Mouse (Mus musculus): ENCODE data around the gene Anapc7.

The Anapc7 gene

GRCm38 (mm10) chr5:122421271-122422068 lies at the start of gene Anapc7:
Gene Anapc7 (plus strand): TSS chr5:122421693.
- no peak for DNase-seq (ENCODE audit: low spot score)

GRCm38 (mm10) chr5:122372192-122372769 lies 49.2 kb upstream of the Anapc7 start, which contains the start of gene Fam216a:
Gene Fam216a (minus strand): TSS chr5:122372364.
- peak; percentile 97 for DNase-seq (ENCODE audit: low spot score)

DNA sequence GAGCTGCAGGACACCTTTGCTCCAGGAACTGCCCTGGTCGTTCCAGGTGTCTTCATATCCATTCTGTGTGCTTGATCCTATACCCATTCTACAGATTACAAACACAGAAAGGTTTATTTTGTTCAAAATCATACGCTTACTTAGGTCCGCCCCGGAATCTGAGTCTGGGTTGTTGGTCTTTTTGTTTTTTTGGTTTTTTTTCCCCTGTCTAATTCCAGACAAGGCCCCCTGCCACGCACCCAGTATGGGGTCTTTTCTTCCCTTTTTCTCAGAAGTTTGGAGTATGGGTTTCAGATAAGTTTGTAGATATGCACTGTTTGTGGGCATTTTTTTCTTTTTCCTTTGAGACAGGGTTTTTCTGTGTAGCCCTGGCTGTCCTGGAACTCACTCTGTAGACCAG lies 48.6 kb upstream of the Anapc7 start:
- no peak for DNase-seq (ENCODE audit: low spot score)

DNA sequence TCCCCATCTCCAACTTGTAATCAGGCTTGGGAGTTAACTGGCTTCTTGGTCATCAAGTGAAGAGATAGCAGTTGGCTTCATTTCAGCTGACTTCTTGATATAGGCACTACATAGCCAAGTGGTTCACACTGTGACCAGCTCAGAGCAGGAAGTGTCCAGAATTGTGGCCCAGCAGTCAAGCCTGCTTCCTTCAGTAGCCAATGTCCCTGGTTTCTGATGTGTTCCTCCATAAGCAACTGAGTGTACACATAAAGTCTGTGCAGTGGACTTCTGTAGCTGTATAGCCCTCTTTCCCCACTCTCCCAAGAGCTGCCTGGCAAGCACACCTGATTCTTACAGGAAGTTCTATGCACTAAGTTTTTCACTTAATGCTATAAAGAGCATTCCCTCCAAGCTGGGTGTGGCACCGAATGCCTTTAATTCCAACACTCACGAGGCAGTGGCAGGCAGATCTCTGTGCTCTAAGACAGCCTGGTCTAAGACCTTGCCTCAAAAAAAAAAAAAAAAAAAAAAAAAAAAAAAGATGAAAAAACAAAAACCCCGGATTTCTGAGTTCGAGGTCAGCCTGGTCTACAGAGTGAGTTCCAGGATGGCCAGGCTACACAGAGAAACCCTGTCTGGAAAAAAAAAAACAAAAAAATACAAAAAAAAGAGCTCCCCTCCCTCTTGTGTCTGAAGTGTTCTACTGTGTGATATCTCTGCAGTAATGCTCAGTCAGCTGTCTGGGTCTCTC lies 44.2 kb upstream of the Anapc7 start:
- no peak for DNase-seq (ENCODE audit: low spot score)

DNA sequence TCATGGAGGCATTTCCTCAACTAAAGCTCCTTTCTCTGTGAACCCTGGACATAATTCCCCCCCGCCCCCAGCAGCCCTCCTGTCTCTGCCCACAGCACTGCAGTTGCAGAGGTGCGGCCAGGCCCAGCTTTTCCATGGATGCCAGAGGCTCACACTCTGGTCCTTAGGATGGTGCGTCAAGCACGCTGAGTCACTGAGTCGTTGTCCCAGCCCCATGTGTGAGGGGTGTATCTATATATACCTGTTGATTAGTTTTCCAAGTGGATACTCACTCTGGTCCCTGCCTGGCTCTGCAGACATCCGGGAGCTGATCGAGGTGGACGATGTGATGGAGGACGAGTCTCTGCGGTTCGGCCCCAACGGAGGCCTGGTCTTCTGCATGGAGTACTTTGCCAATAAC lies 43.3 kb upstream of the Anapc7 start:
- DNase-seq (ENCODE audit: low spot score), result no peak

- DNase-seq (ENCODE audit: low spot score), result peak; percentile 56
Measured at GRCm38 (mm10) chr5:122379374-122380155, 41.9 kb upstream of the Anapc7 start.

DNA sequence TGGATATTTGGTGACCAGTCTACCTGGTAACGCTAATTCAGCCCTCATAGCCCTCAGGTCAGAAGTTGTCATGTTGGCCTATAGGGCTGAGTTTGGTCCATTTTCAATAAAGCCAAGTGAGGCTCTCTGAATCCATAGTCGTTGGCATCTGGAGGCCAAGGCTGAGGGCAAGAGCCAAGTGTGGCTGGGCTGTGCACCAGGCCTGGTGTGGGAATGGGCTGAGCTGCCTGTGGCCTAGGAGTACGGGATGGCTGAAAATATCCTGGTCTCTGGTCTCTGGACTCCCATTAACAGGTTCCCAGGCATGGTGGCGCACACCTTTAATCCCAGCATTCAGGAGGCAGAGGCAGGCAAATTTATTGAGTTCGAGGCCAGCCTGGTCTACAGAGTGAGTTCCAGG lies 31.5 kb upstream of the Anapc7 start:
- no peak for DNase-seq (ENCODE audit: low spot score)

DNA sequence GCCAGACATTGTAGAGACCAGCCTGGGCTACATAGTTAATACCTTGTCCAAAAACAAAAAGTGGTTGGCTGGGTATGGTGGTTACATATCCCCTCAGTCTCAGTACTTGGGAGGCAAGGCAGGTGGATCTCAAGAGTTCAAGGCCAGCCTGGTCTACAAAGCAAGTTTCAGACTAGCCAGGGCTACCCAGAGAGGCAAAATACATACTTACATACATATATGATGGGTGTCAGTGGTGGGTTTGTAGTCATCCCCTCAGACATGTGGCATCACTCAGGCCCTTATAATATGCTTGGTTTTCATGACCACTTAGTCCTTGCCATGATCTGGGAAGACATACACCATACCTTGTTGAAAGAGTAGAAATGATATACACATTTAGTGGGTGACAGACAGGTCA lies 30.8 kb upstream of the Anapc7 start:
- no peak for DNase-seq (ENCODE audit: low spot score)

- DNase-seq (ENCODE audit: low spot score), result no peak
Measured at GRCm38 (mm10) chr5:122391178-122391785, 30.2 kb upstream of the Anapc7 start.

- DNase-seq (ENCODE audit: low spot score), result peak; percentile 90
Measured at GRCm38 (mm10) chr5:122391786-122392180, 29.7 kb upstream of the Anapc7 start, which contains the start of gene Arpc3. Gene Arpc3 (plus strand): TSS chr5:122391878.

GRCm38 (mm10) chr5:122392227-122393004 lies 29.1 kb upstream of the Anapc7 start:
- DNase-seq (ENCODE audit: low spot score), result no peak

GRCm38 (mm10) chr5:122393887-122394286 lies 27.6 kb upstream of the Anapc7 start:
- peak; percentile 63 for DNase-seq (ENCODE audit: low spot score)

DNA sequence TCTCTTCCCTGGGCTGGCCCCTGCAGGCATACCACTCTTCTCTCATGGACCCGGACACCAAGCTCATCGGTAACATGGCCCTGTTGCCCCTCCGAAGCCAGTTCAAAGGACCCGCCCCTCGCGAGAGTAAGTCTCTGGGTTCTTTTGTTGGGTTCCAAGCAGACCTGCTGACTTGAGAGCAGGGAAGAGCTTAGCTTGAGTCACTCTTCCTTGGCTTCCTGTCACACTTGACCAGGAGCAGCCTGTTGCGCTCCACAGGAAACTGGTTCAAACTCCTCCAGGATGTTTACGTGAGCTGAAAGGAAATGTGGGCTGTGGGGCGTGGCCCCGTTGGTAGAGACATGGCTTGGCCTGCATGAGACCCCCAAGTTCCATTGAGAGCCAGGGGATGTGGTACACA lies 24.7 kb upstream of the Anapc7 start:
- DNase-seq (ENCODE audit: low spot score), result no peak

DNA sequence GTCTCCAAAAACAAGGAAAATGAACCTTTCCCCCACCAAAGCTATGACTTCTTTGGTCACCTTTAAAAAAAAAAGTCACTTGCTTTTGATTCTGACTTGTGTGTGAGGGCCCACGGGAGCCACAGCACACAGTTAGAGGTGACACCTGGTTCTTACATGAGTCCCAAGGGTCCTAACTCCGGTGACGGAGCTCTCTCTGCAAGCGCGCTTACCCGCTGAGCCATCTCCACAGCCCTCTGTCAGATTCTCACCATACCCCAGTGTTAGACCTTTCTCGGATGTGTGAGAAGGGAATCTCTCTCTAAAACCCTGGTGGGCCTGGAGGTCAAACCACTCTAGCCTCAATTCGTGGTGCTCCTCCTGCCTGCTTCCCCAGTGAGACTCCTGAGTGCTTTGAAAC lies 24.0 kb upstream of the Anapc7 start:
- DNase-seq (ENCODE audit: low spot score), result no peak

GRCm38 (mm10) chr5:122399871-122400270 lies 21.6 kb upstream of the Anapc7 start:
- DNase-seq (ENCODE audit: low spot score), result no peak

GRCm38 (mm10) chr5:122400628-122401302 lies 20.7 kb upstream of the Anapc7 start:
- DNase-seq (ENCODE audit: low spot score), result no peak

- peak; percentile 67 for DNase-seq (ENCODE audit: low spot score)
Measured at GRCm38 (mm10) chr5:122401303-122401640, 20.2 kb upstream of the Anapc7 start.

- no peak for DNase-seq (ENCODE audit: low spot score)
Measured at GRCm38 (mm10) chr5:122402160-122402559, 19.3 kb upstream of the Anapc7 start.

GRCm38 (mm10) chr5:122402772-122403171 lies 18.7 kb upstream of the Anapc7 start:
- DNase-seq (ENCODE audit: low spot score), result no peak

GRCm38 (mm10) chr5:122403362-122403761 lies 18.1 kb upstream of the Anapc7 start:
- no peak for DNase-seq (ENCODE audit: low spot score)

Data from ovary, postnatal 14 days (tissue).